Mouse (Mus musculus): ENCODE measurements around the gene Atf3. TPM values are rescaled to one million over a fixed set of nuclear protein-coding genes. Genes with fewer than 3 reads are reported as not detected.

The Atf3 gene
- polyA plus RNA-seq, 1 experiment, result 8.4 TPM

GRCm38 (mm10) chr1:191184066-191184815 is 33.6 kb downstream of the Atf3 start:
- Histone ChIP-seq H3K4me3 (replicated peaks; ENCODE audit: control insufficient read depth, low read depth, low read length) (no peak overlapping the region), H3K27ac (ENCODE audit: control insufficient read depth, insufficient read depth, low read depth, low read length, poor library complexity) (no peak overlapping the region), H3K4me1 (ENCODE audit: control insufficient read depth, insufficient read depth, low read length) (peaks cover 1% of the 10 kb centered on the region; the same call in 1 of the 2 replicates)
- 4% methylated on average over 42 of the region's 42 CpGs for WGBS
- TF ChIP-seq POLR2A (IDR thresholded peaks at IDR 0.05; ENCODE audit: borderline replicate concordance, control insufficient read depth, low read depth, low read length) (no peak), CTCF (IDR thresholded peaks at IDR 0.05; ENCODE audit: control insufficient read depth, insufficient read depth, low read length) (no peak)

- H3K27ac ChIP-seq (ENCODE audit: control insufficient read depth, insufficient read depth, low read depth, low read length, poor library complexity), result peak overlapping the region; percentile 28; the same call in 1 of the 2 replicates
- peaks cover 1% of the 10 kb centered on the region; the same call in 1 of the 2 replicates for H3K4me1 ChIP-seq (ENCODE audit: control insufficient read depth, insufficient read depth, low read length)
- TF ChIP-seq POLR2A (IDR thresholded peaks at IDR 0.05; ENCODE audit: borderline replicate concordance, control insufficient read depth, low read depth, low read length) (peak; percentile 31; the same call in 1 of the 2 replicates), CTCF (IDR thresholded peaks at IDR 0.05; ENCODE audit: control insufficient read depth, insufficient read depth, low read length) (no peak)
- WGBS, result under 1% methylated on average over 67 of the region's 67 CpGs
- H3K4me3 ChIP-seq (replicated peaks; ENCODE audit: control insufficient read depth, low read depth, low read length), result peak overlapping the region; percentile 62
Measured at GRCm38 (mm10) chr1:191183163-191184065, 34.4 kb downstream of the Atf3 start.

GRCm38 (mm10) chr1:191182431-191183162 is 35.2 kb downstream of the Atf3 start:
- Histone ChIP-seq H3K4me3 (replicated peaks; ENCODE audit: control insufficient read depth, low read depth, low read length) (peak overlapping the region; percentile 62), H3K27ac (ENCODE audit: control insufficient read depth, insufficient read depth, low read depth, low read length, poor library complexity) (peak overlapping the region; percentile 28), H3K4me1 (ENCODE audit: control insufficient read depth, insufficient read depth, low read length) (peaks cover 1% of the 10 kb centered on the region; the same call in 1 of the 2 replicates)
- TF ChIP-seq POLR2A (IDR thresholded peaks at IDR 0.05; ENCODE audit: borderline replicate concordance, control insufficient read depth, low read depth, low read length) (peak; percentile 47; the same call in 1 of the 2 replicates), CTCF (IDR thresholded peaks at IDR 0.05; ENCODE audit: control insufficient read depth, insufficient read depth, low read length) (peak; percentile 46; the same call in 1 of the 2 replicates)
- under 1% methylated on average over 61 of the region's 61 CpGs for WGBS

DNA sequence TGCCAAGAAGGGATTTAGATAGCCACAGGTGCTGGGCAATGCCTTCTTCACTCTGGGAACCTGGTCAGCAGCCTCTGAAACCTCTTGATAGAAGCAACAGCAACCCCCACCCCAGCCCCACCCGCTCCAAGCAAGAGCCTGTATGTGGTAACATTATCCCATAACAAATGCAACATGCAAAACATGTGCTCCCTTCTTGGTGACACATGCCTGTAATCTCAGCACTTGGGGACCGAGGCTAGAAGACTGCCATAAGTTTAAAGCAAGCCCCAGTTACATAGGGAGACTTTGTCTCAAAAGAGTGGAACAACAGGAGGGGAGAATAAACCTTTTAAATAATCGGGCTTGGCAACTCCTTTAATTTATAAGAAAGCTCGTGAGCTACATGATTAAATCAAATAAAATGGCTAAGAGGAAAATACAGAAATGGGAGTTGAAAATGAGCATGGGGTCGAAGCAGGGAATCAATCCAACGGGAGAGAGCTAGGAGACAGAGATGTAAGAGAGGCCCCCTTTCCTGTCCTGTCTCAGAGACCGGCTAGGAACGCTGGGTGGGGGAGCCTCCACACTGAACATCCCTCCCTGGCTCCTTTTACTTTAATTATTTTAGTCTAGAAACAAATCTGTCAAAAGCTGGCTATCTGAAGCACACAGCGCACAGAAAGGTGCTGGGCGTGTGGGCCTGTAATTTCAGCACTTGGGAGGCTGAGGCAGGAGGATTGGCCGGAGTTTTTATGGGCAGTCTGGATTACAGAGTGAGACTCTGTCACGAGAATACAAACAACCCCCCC is 36.2 kb downstream of the Atf3 start:
- H3K4me3 ChIP-seq (replicated peaks; ENCODE audit: control insufficient read depth, low read depth, low read length), result no peak overlapping the region
- TF ChIP-seq CTCF (IDR thresholded peaks at IDR 0.05; ENCODE audit: control insufficient read depth, insufficient read depth, low read length) (no peak), POLR2A (IDR thresholded peaks at IDR 0.05; ENCODE audit: borderline replicate concordance, control insufficient read depth, low read depth, low read length) (no peak)
- H3K27ac ChIP-seq (ENCODE audit: control insufficient read depth, insufficient read depth, low read depth, low read length, poor library complexity), result no peak overlapping the region

GRCm38 (mm10) chr1:191180397-191180796 is 37.4 kb downstream of the Atf3 start:
- Histone ChIP-seq H3K4me1 (ENCODE audit: control insufficient read depth, insufficient read depth, low read length) (peaks cover 1% of the 10 kb centered on the region; the same call in 1 of the 2 replicates), H3K27ac (ENCODE audit: control insufficient read depth, insufficient read depth, low read depth, low read length, poor library complexity) (no peak overlapping the region), H3K4me3 (replicated peaks; ENCODE audit: control insufficient read depth, low read depth, low read length) (no peak overlapping the region)
- 14% methylated on average over 4 of the region's 4 CpGs for WGBS
- no peak for TF ChIP-seq POLR2A (IDR thresholded peaks at IDR 0.05; ENCODE audit: borderline replicate concordance, control insufficient read depth, low read depth, low read length)
- no peak for TF ChIP-seq CTCF (IDR thresholded peaks at IDR 0.05; ENCODE audit: control insufficient read depth, insufficient read depth, low read length)

More for the DNA sequence above, 36.2 kb downstream of the Atf3 start:
- WGBS, result 34% methylated on average over 12 of the region's 12 CpGs
- H3K4me1 ChIP-seq (ENCODE audit: control insufficient read depth, insufficient read depth, low read length), result peaks cover 1% of the 10 kb centered on the region; the same call in 1 of the 2 replicates

- H3K4me3 ChIP-seq (replicated peaks; ENCODE audit: control insufficient read depth, low read depth, low read length), result no peak overlapping the region
- TF ChIP-seq CTCF (IDR thresholded peaks at IDR 0.05; ENCODE audit: control insufficient read depth, insufficient read depth, low read length), result no peak
- no peaks in the 10 kb centered on the region; the same call in 1 of the 2 replicates for H3K4me1 ChIP-seq (ENCODE audit: control insufficient read depth, insufficient read depth, low read length)
- no peak overlapping the region for H3K27ac ChIP-seq (ENCODE audit: control insufficient read depth, insufficient read depth, low read depth, low read length, poor library complexity)
- 41% methylated on average over 2 of the region's 2 CpGs for WGBS
Measured at GRCm38 (mm10) chr1:191179846-191180245, 38.0 kb downstream of the Atf3 start.

GRCm38 (mm10) chr1:191178511-191179188 is 39.2 kb downstream of the Atf3 start:
- Histone ChIP-seq H3K4me3 (replicated peaks; ENCODE audit: control insufficient read depth, low read depth, low read length) (no peak overlapping the region), H3K4me1 (ENCODE audit: control insufficient read depth, insufficient read depth, low read length) (no peaks in the 10 kb centered on the region; the same call in 1 of the 2 replicates), H3K27ac (ENCODE audit: control insufficient read depth, insufficient read depth, low read depth, low read length, poor library complexity) (no peak overlapping the region)
- TF ChIP-seq POLR2A (IDR thresholded peaks at IDR 0.05; ENCODE audit: borderline replicate concordance, control insufficient read depth, low read depth, low read length) (no peak), CTCF (IDR thresholded peaks at IDR 0.05; ENCODE audit: control insufficient read depth, insufficient read depth, low read length) (no peak)
- WGBS, result 63% methylated on average over 15 of the region's 15 CpGs
